Mouse (Mus musculus): Measurements from ENCODE around the gene Dctn1. TPM values are rescaled to one million over a fixed set of nuclear protein-coding genes. Genes with fewer than 3 reads are reported as not detected.

Dctn1 gene
- polyA plus RNA-seq, 1 experiment from 2014 or later: 55.3 TPM

DNA sequence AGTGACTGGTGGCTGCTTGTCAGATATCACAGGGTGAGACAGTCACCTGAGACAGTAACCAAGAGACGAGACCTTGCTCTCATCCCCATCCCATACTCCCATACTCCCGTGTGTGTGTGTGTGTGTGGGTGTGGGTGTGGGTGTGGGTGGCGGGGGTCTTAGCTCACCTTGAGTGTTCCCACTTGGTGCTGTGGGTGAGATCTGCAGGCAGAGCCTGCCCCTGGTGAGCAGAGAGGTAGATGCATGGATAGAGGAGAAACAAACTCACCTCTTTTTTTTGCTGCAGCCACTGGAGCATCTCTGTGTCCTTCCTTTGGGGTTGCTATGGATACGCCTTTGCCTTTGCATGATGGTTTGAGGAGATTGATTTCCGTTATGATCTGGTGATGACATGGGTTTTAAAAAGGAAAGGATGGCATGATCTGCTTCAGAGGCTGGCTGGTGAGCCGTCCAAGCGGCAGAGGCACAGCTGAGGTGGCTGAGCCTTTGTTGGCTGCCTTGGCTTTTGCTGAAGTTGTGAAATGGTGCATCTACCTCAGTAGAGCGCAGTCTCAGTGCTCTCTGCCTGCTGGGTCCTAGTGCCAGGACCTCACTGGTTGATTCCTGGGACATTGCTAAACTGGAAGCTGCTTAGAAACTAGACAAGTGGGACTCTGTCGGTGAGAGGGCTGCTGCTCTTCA is 6.7 kb downstream of the Dctn1 start:
- TF ChIP-seq EP300 (IDR thresholded peaks at IDR 0.05): no peak
- TF ChIP-seq CTCF (IDR thresholded peaks at IDR 0.05): no peak
- no peak overlapping the region for H3K4me2 ChIP-seq (replicated peaks; ENCODE audit: low read depth, low read length)
- DNase-seq (ENCODE audit: low spot score) (no peak), ATAC-seq (no peak)
- H3K36me3 ChIP-seq (ENCODE audit: insufficient read depth, low read length): no peaks in the 10 kb centered on the region
- no peak overlapping the region for H3K27ac ChIP-seq (ENCODE audit: low read length)
- WGBS: 69% methylated on average over 9 of the region's 9 CpGs
- H3K4me3 ChIP-seq (ENCODE audit: low read depth, low read length): no peak overlapping the region
- no peaks in the 10 kb centered on the region for H3K4me1 ChIP-seq (ENCODE audit: insufficient read depth, low read depth, low read length)
- no peak overlapping the region for H3K9ac ChIP-seq (replicated peaks; ENCODE audit: low read depth)
- no peaks in the 10 kb centered on the region for H3K9me3 ChIP-seq (ENCODE audit: low read length)
- H3K27me3 ChIP-seq (replicated peaks; ENCODE audit: insufficient read depth, low read length): no peaks in the 10 kb centered on the region

DNA sequence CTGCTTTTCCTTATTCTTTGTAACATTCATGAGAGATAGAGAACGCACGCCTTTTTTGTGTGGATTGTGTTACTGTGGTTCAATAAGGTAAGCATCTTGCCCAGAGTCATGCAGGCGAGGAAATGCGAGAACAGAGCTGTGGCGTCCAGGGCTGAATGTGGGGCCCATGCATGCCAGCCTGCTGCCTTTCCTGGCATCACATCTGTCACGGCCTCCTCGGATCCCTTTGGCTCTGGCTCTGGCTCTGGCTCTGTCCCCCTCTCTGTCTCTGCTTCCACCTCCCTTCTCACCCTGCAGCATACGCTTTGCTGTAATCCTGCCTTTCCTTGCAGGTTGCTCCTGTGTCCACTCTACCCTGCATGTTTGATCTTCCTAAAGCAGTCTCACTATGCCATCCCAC is 10.3 kb downstream of the Dctn1 start:
- no peaks in the 10 kb centered on the region for H3K27me3 ChIP-seq (replicated peaks; ENCODE audit: insufficient read depth, low read length)
- no peak overlapping the region for H3K4me3 ChIP-seq (ENCODE audit: low read depth, low read length)
- peaks cover 2% of the 10 kb centered on the region; the same call in 1 of the 2 replicates for H3K4me1 ChIP-seq (ENCODE audit: insufficient read depth, low read depth, low read length)
- H3K36me3 ChIP-seq (ENCODE audit: insufficient read depth, low read length): no peaks in the 10 kb centered on the region
- no peak for ATAC-seq
- H3K9me3 ChIP-seq (ENCODE audit: low read length): no peaks in the 10 kb centered on the region
- TF ChIP-seq EP300 (IDR thresholded peaks at IDR 0.05) (no peak), CTCF (IDR thresholded peaks at IDR 0.05) (no peak)
- 84% methylated on average over 8 of the region's 8 CpGs for WGBS
- no peak for DNase-seq (ENCODE audit: low spot score)
- no peak overlapping the region for H3K9ac ChIP-seq (replicated peaks; ENCODE audit: low read depth)
- H3K27ac ChIP-seq (ENCODE audit: low read length): no peak overlapping the region
- H3K4me2 ChIP-seq (replicated peaks; ENCODE audit: low read depth, low read length): no peak overlapping the region

DNA sequence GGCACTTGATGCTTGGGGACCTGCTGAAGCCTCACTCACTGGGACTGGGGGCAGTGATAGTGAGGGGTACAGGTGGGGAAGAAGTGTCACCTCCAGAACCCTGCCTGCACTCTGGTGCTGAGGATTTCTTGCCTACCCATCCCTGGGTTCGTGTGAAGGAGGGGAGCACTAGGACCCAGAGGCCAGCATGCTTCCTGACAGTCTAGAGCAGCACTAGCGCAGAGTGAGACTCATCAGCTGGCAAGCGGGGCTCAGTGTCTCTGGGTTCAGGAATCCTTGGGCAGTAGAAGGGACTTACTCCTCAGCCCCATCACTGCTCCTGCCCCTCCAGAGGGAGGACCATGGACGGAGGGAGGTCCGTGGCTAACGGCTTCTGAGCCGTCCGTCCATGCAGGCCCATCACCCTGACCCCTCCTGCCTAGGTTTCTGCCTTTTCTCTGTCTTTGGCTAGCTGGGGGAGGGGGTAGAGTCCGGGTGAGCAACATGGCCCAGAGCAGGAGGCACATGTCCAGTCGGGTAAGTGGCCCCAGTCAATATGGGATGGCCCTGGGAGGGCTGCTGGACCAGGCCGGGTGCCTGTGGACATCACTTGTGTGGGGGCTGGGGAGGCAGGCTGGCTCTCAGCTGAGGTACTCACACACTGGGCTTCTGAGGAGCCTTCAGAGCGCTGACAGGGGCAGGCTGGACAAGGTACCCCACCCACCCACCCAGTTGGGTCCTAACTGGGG is 13.8 kb downstream of the Dctn1 start:
- no peak overlapping the region for H3K27ac ChIP-seq (ENCODE audit: low read length)
- no peaks in the 10 kb centered on the region for H3K9me3 ChIP-seq (ENCODE audit: low read length)
- H3K27me3 ChIP-seq (replicated peaks; ENCODE audit: insufficient read depth, low read length): no peaks in the 10 kb centered on the region
- peaks cover 2% of the 10 kb centered on the region; the same call in 1 of the 2 replicates for H3K4me1 ChIP-seq (ENCODE audit: insufficient read depth, low read depth, low read length)
- no peak overlapping the region for H3K9ac ChIP-seq (replicated peaks; ENCODE audit: low read depth)
- 35% methylated on average over 12 of the region's 12 CpGs for WGBS
- TF ChIP-seq CTCF (IDR thresholded peaks at IDR 0.05) (no peak), EP300 (IDR thresholded peaks at IDR 0.05) (no peak)
- DNase-seq (ENCODE audit: low spot score) (peak; percentile 39), ATAC-seq (peak; percentile 67)
- no peak overlapping the region for H3K4me3 ChIP-seq (ENCODE audit: low read depth, low read length)
- peaks cover 13% of the 10 kb centered on the region; the same call in 1 of the 2 replicates for H3K36me3 ChIP-seq (ENCODE audit: insufficient read depth, low read length)
- H3K4me2 ChIP-seq (replicated peaks; ENCODE audit: low read depth, low read length): peak overlapping the region; percentile 39; the same call in 1 of the 2 replicates

- Histone ChIP-seq H3K4me1 (ENCODE audit: insufficient read depth, low read depth, low read length) (peaks cover 2% of the 10 kb centered on the region; the same call in 1 of the 2 replicates), H3K27me3 (replicated peaks; ENCODE audit: insufficient read depth, low read length) (no peaks in the 10 kb centered on the region), H3K9ac (replicated peaks; ENCODE audit: low read depth) (no peak overlapping the region), H3K36me3 (ENCODE audit: insufficient read depth, low read length) (peaks cover 13% of the 10 kb centered on the region; the same call in 1 of the 2 replicates), H3K4me3 (ENCODE audit: low read depth, low read length) (no peak overlapping the region), H3K4me2 (replicated peaks; ENCODE audit: low read depth, low read length) (no peak overlapping the region), H3K27ac (ENCODE audit: low read length) (no peak overlapping the region), H3K9me3 (ENCODE audit: low read length) (no peaks in the 10 kb centered on the region)
- ATAC-seq: no peak
- TF ChIP-seq EP300 (IDR thresholded peaks at IDR 0.05) (no peak), CTCF (IDR thresholded peaks at IDR 0.05) (no peak)
- 75% methylated on average over 6 of the region's 6 CpGs for WGBS
- DNase-seq (ENCODE audit: low spot score): no peak
These were observed 14.9 kb downstream of the Dctn1 start for GRCm38 (mm10) chr6:83180605-83181004.

DNA sequence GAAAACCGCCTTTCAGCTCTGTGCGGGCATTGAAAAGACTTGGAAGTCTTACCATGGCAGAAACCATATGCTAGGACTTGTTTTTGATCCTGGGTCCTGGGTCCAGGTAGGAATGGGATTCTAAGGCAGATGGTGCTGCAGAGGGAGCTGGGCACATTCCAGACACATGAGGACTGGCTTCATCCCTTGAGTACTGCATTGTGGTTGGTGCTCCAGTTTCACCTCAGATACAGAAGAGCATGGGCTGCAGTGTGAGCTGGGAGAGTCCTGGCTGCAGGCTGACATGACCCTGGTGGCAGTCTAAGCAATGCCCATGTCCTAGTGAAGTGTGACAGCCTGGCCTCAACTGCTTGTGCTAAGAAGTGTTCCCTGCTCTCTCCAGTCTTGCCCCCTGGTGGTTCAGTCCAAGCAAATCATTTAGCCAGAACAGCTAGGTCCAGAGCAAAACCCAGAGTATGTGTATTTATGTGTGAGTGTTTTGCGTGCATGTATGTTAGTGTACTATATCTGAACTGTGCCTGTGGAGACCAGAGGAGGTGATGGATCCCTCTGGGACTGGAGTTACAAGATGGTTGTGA is 19.2 kb downstream of the Dctn1 start:
- Histone ChIP-seq H3K27ac (ENCODE audit: low read length) (no peak overlapping the region), H3K4me3 (ENCODE audit: low read depth, low read length) (no peak overlapping the region), H3K4me1 (ENCODE audit: insufficient read depth, low read depth, low read length) (no peaks in the 10 kb centered on the region), H3K27me3 (replicated peaks; ENCODE audit: insufficient read depth, low read length) (no peaks in the 10 kb centered on the region), H3K9me3 (ENCODE audit: low read length) (no peaks in the 10 kb centered on the region), H3K9ac (replicated peaks; ENCODE audit: low read depth) (no peak overlapping the region), H3K4me2 (replicated peaks; ENCODE audit: low read depth, low read length) (no peak overlapping the region), H3K36me3 (ENCODE audit: insufficient read depth, low read length) (peaks cover 18% of the 10 kb centered on the region; the same call in 1 of the 2 replicates)
- DNase-seq (ENCODE audit: low spot score): peak; percentile 54
- no peak for TF ChIP-seq EP300 (IDR thresholded peaks at IDR 0.05)
- peak; percentile 71 for TF ChIP-seq CTCF (IDR thresholded peaks at IDR 0.05)
- 86% methylated on average over 3 of the region's 3 CpGs for WGBS
- no peak for ATAC-seq
